Mouse (Mus musculus) layer of hippocampus, postnatal 25 days (tissue): Measurements from ENCODE around the gene Ubqln1. TPM values are rescaled to one million over a fixed set of nuclear protein-coding genes. Genes with fewer than 3 reads are reported as not detected.

Experiments used
- total RNA-seq, 2 experiments: library from RNA; stranded (reverse); gene quantifications; 2 replicates each; pipeline ENCODE4 v1.2.3; 2021

Gene Ubqln1
- total RNA-seq, 2 experiments from 2014 or later: 136 to 145 TPM

Other genes with a start within 250 kb of the Ubqln1 start
- 10 to 100 TPM; 45.2 to 47.4 TPM for gene Klhl3, start 102.1 kb downstream of the Ubqln1 start, total RNA-seq
- 100 to 1,000 TPM; 127 to 131 TPM for gene Hnrnpa0, start 87.1 kb downstream of the Ubqln1 start, total RNA-seq
- gene Idnk, start 58.0 kb downstream of the Ubqln1 start, total RNA-seq: 10 to 100 TPM; 26.3 to 28.2 TPM
- 10 to 100 TPM; 22.8 to 23.7 TPM for gene Gkap1, start 60.0 kb upstream of the Ubqln1 start, total RNA-seq
- 1 to 10 TPM; 3.2 to 3.3 TPM for gene Kif27, start 143.5 kb upstream of the Ubqln1 start, total RNA-seq
- gene 2210016F16Rik, start 169.6 kb upstream of the Ubqln1 start, total RNA-seq: 1 to 10 TPM; 6.8 to 7.4 TPM
- 10 to 100 TPM; 17.1 to 17.9 TPM for gene Rmi1, start 186.6 kb upstream of the Ubqln1 start, total RNA-seq
- gene Hnrnpk, start 187.7 kb upstream of the Ubqln1 start, total RNA-seq: 100 to 1,000 TPM; 656 to 660 TPM